In the genomic region with DNA sequence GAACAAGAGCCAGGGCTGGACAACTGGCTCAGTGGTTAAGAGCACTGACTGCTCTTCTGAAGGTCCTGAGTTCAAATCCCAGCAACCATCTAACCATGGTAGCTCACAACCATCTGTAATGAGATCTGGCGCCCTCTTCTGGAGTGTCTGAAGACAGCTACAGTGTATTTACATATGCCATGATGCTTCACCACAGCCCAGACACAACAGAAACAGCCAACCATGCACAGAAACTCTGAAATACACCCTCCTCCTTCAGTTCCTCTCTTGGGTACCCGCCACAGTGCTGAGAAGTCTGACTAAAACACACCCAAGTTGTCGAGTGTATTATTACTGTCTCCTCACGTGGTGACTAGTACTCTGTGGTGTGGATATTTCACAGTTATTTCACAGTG, we compare ENCODE assay signal across 16 mouse cellular contexts.
DNase-seq lines count a peak whose midpoint lies in the region; ATAC-seq and TF ChIP-seq lines count a peak whose summit lies in the region.
"Had no signal": no experiment of that assay in that cellular context is flagged by ENCODE, and none has a peak within 500 bp of the region (broad histone marks: within the 10 kb centered on the region; RNA-seq: fewer than 3 reads in every experiment).

No protein-coding gene starts in this region.

- H3K4me3 ChIP-seq in cerebellum, adult 2 months (replicated peaks; ENCODE audit: insufficient read depth, low read depth, low read length), result no peak overlapping the region
- H3K4me3 ChIP-seq in layer of hippocampus, adult 2 months, result no peak overlapping the region
- H3K4me3 ChIP-seq: erythroblast, embryonic 14.5 days; heart, embryonic 15.5 days; limb, embryonic 10.5 days had no signal

- H3K27ac ChIP-seq in cerebellum, adult 2 months (ENCODE audit: insufficient read depth, low read length), result peak overlapping the region; percentile 15; the same call in 1 of the 2 replicates
- H3K27ac ChIP-seq in layer of hippocampus, adult 2 months, result no peak overlapping the region
- H3K27ac ChIP-seq: limb, embryonic 10.5 days; macrophage had no signal

- no peak for DNase-seq in cerebellum, adult 2 months
- DNase-seq in cerebellum, adult 18-20 months, result no peak
- DNase-seq in layer of hippocampus, adult 2 months (ENCODE audit: low spot score in 2 of 2), result no peak
- DNase-seq in layer of hippocampus, adult 11-12 months (ENCODE audit: low spot score), result no peak
- peak; percentile 60 for DNase-seq in ES-CJ7 (ENCODE audit: low read depth, low spot score)
- no peak for DNase-seq in frontal cortex, postnatal 14 days (ENCODE audit: low spot score in 2 of 2)
- no peak for DNase-seq in Muller cell, postnatal 12 days (ENCODE audit: inconsistent ontology term)
- DNase-seq: embryo, embryonic 11 days; spleen, adult 18-20 months had no signal

- H3K27me3 ChIP-seq in cerebellum, adult 2 months (ENCODE audit: control insufficient read depth, insufficient read depth, low read length), result no peaks in the 10 kb centered on the region
- H3K27me3 ChIP-seq: Patski had no signal

- no peak for TF ChIP-seq POLR2A in cerebellum, adult 2 months (IDR thresholded peaks at IDR 0.05; ENCODE audit: borderline replicate concordance, insufficient read depth, low read length)

- WGBS in cerebellum, adult 2 months, result 81% methylated on average over 4 of the region's 4 CpGs

- peaks cover 29% of the 10 kb centered on the region for H3K4me1 ChIP-seq in cerebellum, adult 2 months (ENCODE audit: control insufficient read depth, insufficient read depth, low read length)

- peak; percentile 22; the same call in 1 of the 2 replicates for TF ChIP-seq CTCF in cerebellum, adult 2 months (IDR thresholded peaks at IDR 0.05; ENCODE audit: borderline replicate concordance, insufficient read depth, low read depth, low read length)
- peak; percentile 66 for TF ChIP-seq CTCF in layer of hippocampus, adult 2 months (conservative IDR thresholded peaks at IDR 0.05)

- ATAC-seq in megakaryocyte-erythroid progenitor cell, adult 5-6 weeks (replicated peaks; ENCODE audit: low FRiP score, low TSS enrichment, poor library complexity, severe bottlenecking), result 0 out of 2 replicates have a peak, but pooled peaks have one; percentile 35
- ATAC-seq: inflammation-experienced regulatory T-cells, adult 6 months; Patski had no signal
